Mouse (Mus musculus): ENCODE measurements around the gene 1110032A03Rik.

The 1110032A03Rik gene

DNA sequence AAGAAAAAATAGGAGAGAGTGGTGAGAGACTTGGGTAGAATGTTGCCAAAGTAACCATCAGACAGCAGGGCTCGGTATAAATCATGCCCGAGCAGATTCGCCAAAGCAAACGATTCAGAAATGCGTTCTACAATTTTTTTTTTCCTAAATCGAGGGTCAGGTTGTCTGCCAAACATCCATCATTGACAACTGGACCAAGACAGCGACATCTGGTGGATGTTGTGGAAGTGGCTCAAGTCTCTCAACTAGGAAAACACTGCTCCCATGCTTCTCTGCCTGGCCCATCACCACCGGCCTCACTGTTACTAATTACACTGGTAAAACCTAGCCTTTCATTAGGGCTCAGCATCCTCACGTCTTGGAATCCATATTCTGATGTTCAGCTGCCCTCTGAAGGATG is 40.3 kb downstream of the 1110032A03Rik start:
- peak; percentile 78 for DNase-seq (ENCODE audit: low read depth, low spot score)

DNA sequence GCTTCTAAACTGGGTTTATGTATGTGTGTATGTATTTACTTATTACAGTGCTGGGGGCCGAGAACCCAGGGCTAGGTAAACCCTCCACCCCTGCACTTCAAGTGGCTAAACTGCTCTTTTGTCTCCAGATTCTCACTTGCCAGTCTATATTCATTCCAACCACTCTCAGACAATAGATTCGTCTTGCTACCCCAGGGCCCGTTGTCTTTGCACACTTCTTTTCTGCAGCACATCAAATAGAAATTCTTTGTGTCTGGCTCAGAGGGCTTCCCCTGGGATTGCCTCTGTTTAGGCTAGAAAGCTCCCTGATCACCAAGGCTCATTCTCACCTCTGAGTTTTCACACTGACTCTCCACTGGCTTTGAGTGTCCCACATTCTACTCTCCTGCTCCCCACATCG is 42.8 kb downstream of the 1110032A03Rik start:
- DNase-seq (ENCODE audit: low read depth, low spot score), result no peak

DNA sequence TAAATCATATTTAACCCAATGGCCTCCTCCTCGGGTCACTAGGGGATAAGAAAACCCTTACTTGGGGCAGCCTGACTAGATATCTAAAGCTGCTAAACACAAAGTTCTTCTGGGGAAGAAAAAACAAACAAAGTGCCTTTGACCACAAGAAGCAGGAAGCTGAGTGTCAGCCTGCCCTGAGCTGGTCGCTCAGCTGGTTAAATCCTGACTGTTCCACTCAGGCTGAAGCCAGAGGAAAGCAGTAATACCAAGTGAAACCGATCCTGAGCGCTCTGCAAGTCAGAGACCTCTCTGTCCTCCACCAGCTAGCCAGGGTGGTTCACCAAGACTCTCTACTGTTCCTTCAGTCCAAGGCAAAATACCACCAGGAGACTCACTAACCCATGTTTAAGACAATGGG is 45.7 kb downstream of the 1110032A03Rik start:
- DNase-seq (ENCODE audit: low read depth, low spot score), result no peak

DNA sequence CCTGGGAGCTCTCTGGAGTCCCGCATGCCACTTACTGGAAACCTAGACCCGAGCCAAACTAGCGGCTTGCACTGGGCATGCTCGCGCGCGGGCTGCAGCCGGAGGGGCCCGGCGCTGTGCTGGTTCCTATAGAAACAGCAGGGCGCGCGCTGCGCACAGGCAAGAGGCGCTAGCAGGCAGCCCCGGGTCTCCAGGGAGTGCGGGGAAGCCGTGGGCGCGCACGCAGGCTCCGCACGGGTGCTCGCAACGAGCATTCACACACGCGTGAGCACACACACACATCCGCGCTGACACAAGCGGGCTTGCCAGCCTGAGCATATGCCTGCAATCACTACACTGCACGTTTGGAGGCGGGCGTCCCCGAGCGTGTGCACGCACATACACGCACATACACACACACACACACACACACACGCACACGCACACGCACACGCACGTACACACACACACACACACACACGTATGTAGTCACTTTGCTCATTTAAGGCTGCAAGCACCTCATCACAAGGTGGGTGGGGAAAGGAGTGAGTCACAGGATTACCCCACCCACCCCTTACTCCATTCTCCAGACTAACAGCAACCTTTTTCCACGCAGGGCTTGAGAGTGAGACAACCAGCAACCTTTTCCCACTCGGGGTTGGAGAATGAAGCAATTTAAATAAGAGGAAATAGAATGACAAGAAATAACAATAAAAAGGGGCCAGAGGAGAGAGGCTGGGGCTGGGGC is 47.2 kb downstream of the 1110032A03Rik start:
- peak; percentile 79 for DNase-seq (ENCODE audit: low read depth, low spot score)

DNA sequence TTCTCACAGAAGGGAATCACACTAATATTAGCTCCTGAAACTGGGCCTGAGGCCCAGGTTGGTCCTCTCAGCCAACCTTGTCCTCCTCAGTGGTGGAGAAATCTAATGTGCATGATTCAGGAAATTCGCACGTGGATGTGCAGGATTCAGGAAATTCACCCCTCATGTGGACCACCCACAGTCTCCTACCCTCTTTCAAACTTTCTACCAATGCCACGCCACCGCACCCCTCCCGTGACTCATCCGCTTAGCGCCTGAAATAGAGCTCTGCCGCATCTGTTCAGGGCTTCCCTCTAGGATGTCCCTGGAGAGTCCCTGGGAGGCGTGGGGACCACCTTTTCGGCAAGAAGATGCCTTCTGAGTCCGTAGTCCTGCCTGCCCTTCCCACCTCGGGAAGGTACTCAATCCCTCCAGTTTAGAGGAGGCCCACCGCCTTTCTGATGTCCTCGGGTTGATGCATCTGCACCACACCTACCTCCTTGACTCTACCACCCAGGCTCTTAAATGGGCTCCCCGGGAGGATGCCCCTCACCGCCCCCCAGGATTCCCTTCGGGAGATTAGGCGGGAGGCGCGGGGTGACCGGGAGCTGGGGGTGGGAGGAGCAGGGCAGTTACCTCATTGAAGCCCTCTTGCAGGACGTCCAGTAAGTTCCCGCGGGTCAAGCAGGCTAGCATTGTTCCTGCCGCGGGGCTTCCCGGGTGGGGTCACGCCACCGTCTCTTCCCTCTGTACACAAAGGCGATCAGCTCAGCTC is 48.0 kb downstream of the 1110032A03Rik start:
- DNase-seq (ENCODE audit: low read depth, low spot score), result peak; percentile 82

DNA sequence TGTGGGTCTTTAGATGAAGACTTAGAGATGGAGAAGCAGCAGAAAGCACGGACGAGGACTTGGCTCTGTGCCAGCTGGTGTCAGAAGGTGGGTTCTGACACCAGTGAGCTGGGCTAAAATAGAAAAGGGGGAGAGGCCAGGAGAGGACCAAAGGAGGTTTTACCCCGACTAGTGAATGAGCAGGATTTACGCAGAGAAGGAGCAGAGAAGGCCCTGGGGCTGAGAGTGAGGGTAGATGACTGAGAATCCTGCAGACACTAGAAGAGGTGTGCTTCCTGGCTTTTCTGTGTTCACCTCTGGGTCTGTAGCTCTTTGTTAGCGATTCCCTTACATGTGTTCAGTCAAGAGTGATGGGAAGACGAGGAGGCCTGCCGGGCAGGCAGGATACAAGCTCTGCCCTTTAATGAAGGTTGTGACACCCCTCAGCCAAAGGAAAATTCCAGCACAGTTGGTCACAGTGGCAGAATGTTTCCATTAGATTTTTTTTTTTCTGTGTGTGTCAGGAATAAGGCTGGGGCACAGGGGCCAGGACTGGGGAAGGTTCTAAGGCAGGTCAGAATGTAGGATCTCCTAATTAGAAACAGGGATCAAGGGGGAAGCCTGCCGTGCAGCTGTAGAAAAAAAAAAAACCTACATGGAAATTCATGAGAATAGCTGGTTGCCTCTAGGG is 49.3 kb downstream of the 1110032A03Rik start:
- peak; percentile 63 for DNase-seq (ENCODE audit: low read depth, low spot score)

DNA sequence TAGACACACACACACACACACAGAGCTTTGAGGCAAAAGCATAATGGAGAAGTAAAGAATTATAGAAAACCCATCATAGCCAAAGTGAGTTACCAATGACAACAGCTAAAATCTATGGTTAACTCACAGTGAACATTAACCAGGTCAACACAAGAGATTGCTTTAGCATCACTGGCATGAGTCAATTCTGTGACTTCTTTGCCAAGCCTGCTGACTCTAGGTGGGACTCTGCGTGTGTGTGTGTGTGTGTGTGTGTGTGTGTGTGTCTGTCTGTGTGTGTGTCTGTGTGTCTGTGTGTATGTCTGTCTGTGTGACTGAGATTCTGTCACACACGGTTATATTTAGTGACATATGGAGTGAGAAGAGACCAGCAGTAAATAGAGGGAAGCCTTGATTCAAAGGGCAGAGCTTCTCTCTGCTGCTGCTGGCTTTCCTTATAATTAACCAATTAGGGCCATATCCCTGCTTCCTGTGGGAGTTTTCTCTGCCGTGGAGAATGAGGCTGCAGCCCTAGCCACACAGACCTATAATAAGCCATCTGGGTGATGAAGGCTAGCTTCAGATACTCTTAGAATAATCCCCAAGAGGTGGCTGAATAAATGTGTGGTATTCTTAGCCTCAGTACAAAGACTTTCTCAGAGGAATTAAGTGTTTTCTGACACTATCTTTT is 50.5 kb downstream of the 1110032A03Rik start:
- DNase-seq (ENCODE audit: low read depth, low spot score), result peak; percentile 36

DNA sequence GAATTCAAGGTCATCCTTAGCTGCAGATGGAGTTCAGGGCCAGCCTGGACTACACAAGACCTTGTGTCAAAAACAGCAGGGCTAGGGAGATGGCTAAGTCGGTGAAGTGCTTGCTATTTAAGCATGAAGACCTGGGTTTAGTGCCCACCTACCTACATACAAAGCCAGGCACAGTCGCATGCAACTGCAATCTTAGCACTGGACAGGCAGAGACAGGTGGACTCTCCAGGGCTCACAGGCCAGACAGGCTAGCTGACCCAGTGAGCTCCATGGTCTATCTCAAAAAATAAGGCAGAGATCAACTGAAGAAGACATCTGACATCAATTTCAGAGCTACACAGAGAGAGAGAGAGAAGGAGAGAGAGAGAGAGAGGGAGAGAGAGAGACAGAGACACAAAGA is 51.2 kb downstream of the 1110032A03Rik start:
- no peak for DNase-seq (ENCODE audit: low read depth, low spot score)

DNA sequence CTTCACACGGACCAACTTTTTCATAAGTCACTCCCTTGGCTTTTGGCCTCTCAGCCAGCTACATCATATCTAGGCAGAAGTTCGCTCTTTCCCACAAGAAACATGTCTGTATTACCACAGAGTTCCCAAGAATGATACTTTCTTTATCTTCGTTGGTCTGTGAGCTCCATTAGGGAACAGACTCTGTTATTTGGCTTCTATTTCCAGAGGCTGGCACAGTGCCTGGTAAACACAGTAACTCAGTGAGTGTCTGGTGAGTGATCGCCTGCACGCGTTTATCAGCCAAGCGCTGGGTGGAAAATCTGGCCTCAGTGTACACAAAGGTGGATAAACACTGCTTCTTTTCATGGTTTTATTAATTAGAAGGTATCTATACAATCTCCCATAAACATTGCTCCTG is 51.9 kb downstream of the 1110032A03Rik start:
- peak; percentile 83 for DNase-seq (ENCODE audit: low read depth, low spot score)

DNA sequence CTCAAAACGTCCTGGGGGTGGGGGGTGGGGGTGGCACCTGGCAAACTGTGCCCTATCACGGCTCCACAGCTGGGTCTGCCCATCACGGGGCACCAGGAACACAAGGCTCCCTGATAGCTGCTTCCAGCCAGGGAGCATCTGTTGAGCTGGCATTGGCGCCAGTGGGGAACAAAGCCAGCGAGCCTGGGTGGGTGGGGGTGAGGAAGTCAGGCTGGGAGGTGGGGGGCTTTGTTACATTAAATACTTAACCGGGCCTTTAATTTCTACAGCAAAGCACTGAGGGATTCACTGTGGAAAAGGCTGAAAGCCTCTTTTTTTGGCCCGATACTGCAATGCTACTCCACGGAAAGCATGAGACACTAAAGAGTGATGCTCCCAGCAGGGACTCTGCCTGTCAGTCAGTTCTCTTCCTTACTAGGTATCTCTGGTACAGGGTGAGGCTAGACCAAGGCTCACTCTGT is 52.8 kb downstream of the 1110032A03Rik start:
- no peak for DNase-seq (ENCODE audit: low read depth, low spot score)

DNA sequence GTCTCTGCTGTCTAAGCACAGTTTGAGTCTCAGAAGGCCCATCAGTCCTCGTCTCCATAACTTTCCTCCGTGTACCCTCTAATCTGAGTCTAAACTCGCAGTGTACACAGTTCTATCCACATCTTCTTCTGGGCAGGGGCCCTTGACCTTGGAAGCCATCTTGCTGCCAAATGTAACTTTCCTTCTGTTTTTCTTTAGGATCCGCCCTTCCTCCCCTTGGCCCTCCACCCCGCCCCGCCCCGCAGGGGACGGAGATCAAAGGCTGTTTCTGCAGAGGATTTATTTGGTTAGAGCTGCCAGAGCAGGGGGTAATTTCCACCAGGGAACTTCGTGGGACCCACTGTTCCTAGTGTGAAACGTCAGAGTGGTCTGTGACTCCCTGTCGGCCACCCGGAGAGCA is 54.3 kb downstream of the 1110032A03Rik start:
- DNase-seq (ENCODE audit: low read depth, low spot score), result no peak

DNA sequence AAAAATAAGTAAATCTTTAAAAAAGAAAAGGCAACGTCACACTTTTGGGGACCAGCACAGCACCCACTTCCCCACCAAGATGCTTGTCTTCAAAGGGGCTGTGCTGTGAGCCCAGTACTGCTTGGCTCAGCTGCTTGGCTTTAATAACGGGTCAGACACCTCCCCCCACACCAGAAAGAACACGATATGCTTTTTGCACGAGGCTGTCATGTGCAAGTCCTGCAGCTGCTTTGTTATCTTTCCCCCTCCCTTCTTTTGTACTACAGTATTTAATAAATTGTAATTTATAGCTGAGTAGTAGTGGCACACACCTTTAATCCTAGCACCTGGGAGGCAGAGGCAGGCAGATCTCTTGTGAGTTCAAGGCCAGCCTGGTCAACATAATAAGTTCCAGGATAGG is 56.4 kb downstream of the 1110032A03Rik start:
- DNase-seq (ENCODE audit: low read depth, low spot score), result no peak

DNA sequence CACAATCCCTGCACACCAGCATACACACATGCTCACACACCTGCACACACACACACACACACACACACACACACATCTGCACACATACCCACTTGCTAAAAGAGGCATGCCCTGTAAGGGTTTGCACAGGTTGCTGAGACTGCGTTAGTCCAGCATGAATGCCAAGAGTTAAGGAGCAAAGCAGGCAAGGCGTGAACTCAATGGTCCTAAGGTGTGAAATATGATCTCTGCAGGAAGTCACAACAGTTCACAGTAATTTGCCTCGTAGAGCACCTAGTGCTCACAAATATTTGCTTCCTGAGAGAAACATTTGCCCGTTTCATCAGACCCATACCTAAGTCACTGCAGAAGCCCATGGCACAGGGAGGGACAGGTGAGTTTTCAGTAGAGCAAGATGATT is 61.1 kb downstream of the 1110032A03Rik start:
- no peak for DNase-seq (ENCODE audit: low read depth, low spot score)
